Mouse (Mus musculus) hindbrain, embryonic 16.5 days (tissue): ENCODE measurements around the gene Mcl1. TPM values are rescaled to one million over a fixed set of nuclear protein-coding genes. Genes with fewer than 3 reads are reported as not detected.

Source experiments
- ATAC-seq: fragments of 200-750 bp; cut with Nextera tagmentation; 2 replicates; pipeline ENCODE4 v1.8.0; 2017; ENCODE audit warnings: moderate TSS enrichment, moderate library complexity
- H3K27ac ChIP-seq: fragments of 300-500 bp; sonication (generic); 2 replicates; pipeline ENCODE4 v1.5.1; 2014; ENCODE audit warnings: low read depth, mild to moderate bottlenecking, control low read depth, low read length, moderate library complexity
- H3K27me3 ChIP-seq: fragments of 300-500 bp; sonication (generic); replicated peaks from 2 replicates; pipeline ENCODE4 v1.6.1; 2014; ENCODE audit warnings: low read length; ENCODE audit not compliant: control insufficient read depth, insufficient read depth
- H3K36me3 ChIP-seq: fragments of 300-500 bp; sonication (generic); 2 replicates; pipeline ENCODE4 v1.6.1; 2014; ENCODE audit warnings: mild to moderate bottlenecking, low read length, moderate library complexity, mixed read lengths; ENCODE audit not compliant: control insufficient read depth, insufficient read depth
- H3K4me1 ChIP-seq: fragments of 300-500 bp; sonication (generic); 2 replicates; pipeline ENCODE4 v1.6.1; 2014; ENCODE audit warnings: low read depth, low read length; ENCODE audit not compliant: control insufficient read depth, insufficient read depth
- H3K4me2 ChIP-seq: fragments of 300-500 bp; sonication (generic); 2 replicates; pipeline ENCODE4 v1.6.1; 2014; ENCODE audit warnings: mild to moderate bottlenecking, low read length, control low read depth, moderate library complexity
- H3K4me3 ChIP-seq: fragments of 300-500 bp; sonication (generic); 2 replicates; pipeline ENCODE4 v1.5.1; 2014; ENCODE audit warnings: mild to moderate bottlenecking, low read length, control low read depth, moderate library complexity
- H3K9ac ChIP-seq: fragments of 300-500 bp; sonication (generic); 2 replicates; pipeline ENCODE4 v1.6.1; 2014; ENCODE audit warnings: low read depth, mild to moderate bottlenecking, control low read depth, low read length, moderate library complexity
- H3K9me3 ChIP-seq: fragments of 300-500 bp; sonication (generic); 2 replicates; pipeline ENCODE4 v1.6.1; 2014; ENCODE audit warnings: mild to moderate bottlenecking, low read length, moderate library complexity; ENCODE audit not compliant: control insufficient read depth
- WGBS: fragments of 180-500 bp; shearing (Covaris S2); extraction: QIAGEN DNeasy Blood & Tissue Kit; methylation state at CpG from one replicate; pipeline ENCODE4 v1.1.7; 2014; 5-methylcytosine and 5-hydroxymethylcytosine counted together
- polyA plus RNA-seq: library from polyadenylated mRNA; unstranded; fragments of >200 nt; fragmentation: Nextera tagmentation; extraction: Ambion mirVana; gene quantifications from 2 replicates; pipeline ENCODE4 v1.2.1, GENCODE M21; 2015

Gene Mcl1
- polyA plus RNA-seq, 1 experiment from 2014 or later = 20.2 TPM

GRCm38 (mm10) chr3:95706273-95706672 is 47.7 kb downstream of the Mcl1 start:
- 87% methylated on average over 4 of the region's 4 CpGs for WGBS
- no peak for ATAC-seq
- Histone ChIP-seq H3K27ac (no peak overlapping the region), H3K4me2 (no peak overlapping the region), H3K9me3 (no peaks in the 10 kb centered on the region), H3K4me1 (peaks cover 3% of the 10 kb centered on the region; the same call in 1 of the 2 replicates), H3K36me3 (no peaks in the 10 kb centered on the region), H3K27me3 (no peaks in the 10 kb centered on the region), H3K4me3 (no peak overlapping the region), H3K9ac (no peak overlapping the region)

GRCm38 (mm10) chr3:95707497-95707896 is 48.9 kb downstream of the Mcl1 start:
- no peak overlapping the region for H3K27ac ChIP-seq
- no peak for ATAC-seq
- no peak overlapping the region for H3K4me3 ChIP-seq
- H3K9me3 ChIP-seq = no peaks in the 10 kb centered on the region
- no peaks in the 10 kb centered on the region for H3K27me3 ChIP-seq
- no peaks in the 10 kb centered on the region for H3K36me3 ChIP-seq
- H3K4me2 ChIP-seq = no peak overlapping the region
- 91% methylated on average over 7 of the region's 7 CpGs for WGBS
- H3K9ac ChIP-seq = no peak overlapping the region
- H3K4me1 ChIP-seq = no peaks in the 10 kb centered on the region

GRCm38 (mm10) chr3:95709044-95709443 is 50.5 kb downstream of the Mcl1 start:
- 92% methylated on average over 4 of the region's 4 CpGs for WGBS
- no peak overlapping the region for H3K4me2 ChIP-seq
- no peaks in the 10 kb centered on the region for H3K9me3 ChIP-seq
- H3K27me3 ChIP-seq = no peaks in the 10 kb centered on the region
- H3K36me3 ChIP-seq = no peaks in the 10 kb centered on the region
- H3K9ac ChIP-seq = no peak overlapping the region
- H3K4me3 ChIP-seq = no peak overlapping the region
- no peaks in the 10 kb centered on the region for H3K4me1 ChIP-seq
- no peak for ATAC-seq
- no peak overlapping the region for H3K27ac ChIP-seq

- H3K9me3 ChIP-seq = no peaks in the 10 kb centered on the region
- no peaks in the 10 kb centered on the region for H3K4me1 ChIP-seq
- H3K4me3 ChIP-seq = no peak overlapping the region
- no peak overlapping the region for H3K4me2 ChIP-seq
- no peaks in the 10 kb centered on the region for H3K27me3 ChIP-seq
- ATAC-seq = no peak
- no peak overlapping the region for H3K27ac ChIP-seq
- H3K36me3 ChIP-seq = no peaks in the 10 kb centered on the region
- H3K9ac ChIP-seq = no peak overlapping the region
Measured at GRCm38 (mm10) chr3:95709967-95710366, 51.4 kb downstream of the Mcl1 start.

Other genes starting within 250 kb of the Mcl1 start
- 15.0 and 17.8 TPM in 2 replicates for gene Arnt, start 224.4 kb upstream of the Mcl1 start, polyA plus RNA-seq
- gene Ctsk, start 159.5 kb upstream of the Mcl1 start, polyA plus RNA-seq = 8.4 and 10.0 TPM in 2 replicates
- 11.6 and 16.3 TPM in 2 replicates for gene Ctss, start 132.0 kb upstream of the Mcl1 start, polyA plus RNA-seq
- not detected in 2 replicates for gene Hormad1, start 99.1 kb upstream of the Mcl1 start, polyA plus RNA-seq
- gene Golph3l, start 69.9 kb upstream of the Mcl1 start, polyA plus RNA-seq = 25.6 and 28.2 TPM in 2 replicates
- 109 and 118 TPM in 2 replicates for gene Ensa, start 33.8 kb upstream of the Mcl1 start, polyA plus RNA-seq
- 1.4 and 2.4 TPM in 2 replicates for gene Adamtsl4, start 29.1 kb downstream of the Mcl1 start, polyA plus RNA-seq
- 10.3 and 12.8 TPM in 2 replicates for gene Ecm1, start 80.8 kb downstream of the Mcl1 start, polyA plus RNA-seq
- gene Tars2, start 101.4 kb downstream of the Mcl1 start, polyA plus RNA-seq = 50.1 and 50.8 TPM in 2 replicates
- 17.6 and 18.7 TPM in 2 replicates for gene Rprd2, start 160.1 kb downstream of the Mcl1 start, polyA plus RNA-seq
- gene Prpf3, start 197.1 kb downstream of the Mcl1 start, polyA plus RNA-seq = 30.8 and 35.6 TPM in 2 replicates
- 251 and 276 TPM in 2 replicates for gene Mrps21, start 212.7 kb downstream of the Mcl1 start, polyA plus RNA-seq
- gene Ciart, start 223.5 kb downstream of the Mcl1 start, polyA plus RNA-seq = 5.1 and 6.1 TPM in 2 replicates
- gene BC028528, start 233.2 kb downstream of the Mcl1 start, polyA plus RNA-seq = 17.2 and 21.4 TPM in 2 replicates
- 30.1 and 31.8 TPM in 2 replicates for gene Aph1a, start 235.2 kb downstream of the Mcl1 start, polyA plus RNA-seq
- 16.1 and 16.9 TPM in 2 replicates for gene Car14, start 245.9 kb downstream of the Mcl1 start, polyA plus RNA-seq